In genomic region chr8:83748708-83749107, GRCm38 (mm10) we compare ENCODE assay signal across 8 mouse cellular contexts. TPM values are rescaled to one million over a fixed set of nuclear protein-coding genes. Genes with fewer than 3 reads are reported as not detected.
A peak's percentile ranks its signal among the peaks of the same experiment; 100 is the strongest.
DNase-seq lines count a peak whose midpoint lies in the region; ATAC-seq and TF ChIP-seq lines count a peak whose summit lies in the region.

No protein-coding gene starts in this region.

- TF ChIP-seq CTCF in kidney, adult 2 months (conservative IDR thresholded peaks at IDR 0.05; ENCODE audit: insufficient read depth, insufficient read length, low read depth, low read length): no peak
- no peak for TF ChIP-seq CTCF in kidney, postnatal 0 days (IDR thresholded peaks at IDR 0.05; ENCODE audit: low read depth)

- ATAC-seq in kidney, postnatal 0 days (replicated peaks; ENCODE audit: low FRiP score, low read depth): 0 out of 2 replicates have a peak, but pooled peaks have one; percentile 9
- peak; percentile 60 for ATAC-seq in megakaryocyte-erythroid progenitor cell, adult 5-6 weeks (replicated peaks; ENCODE audit: low FRiP score, low TSS enrichment, poor library complexity, severe bottlenecking)

- TF ChIP-seq POLR2A in kidney, adult 2 months (IDR thresholded peaks at IDR 0.05; ENCODE audit: low read depth, low read length): no peak

- no peak overlapping the region for H3K4me3 ChIP-seq in kidney, adult 2 months (ENCODE audit: insufficient read depth, low read depth, low read length)
- H3K4me3 ChIP-seq in kidney, postnatal 0 days (replicated peaks; ENCODE audit: low read depth, low read length): no peak overlapping the region

- 59% methylated on average over 3 of the region's 3 CpGs for WGBS in kidney, adult 2 months
- 41% methylated on average over 3 of the region's 3 CpGs for WGBS in kidney, postnatal 0 days

- H3K27me3 ChIP-seq in kidney, adult 2 months (replicated peaks; ENCODE audit: control insufficient read depth, insufficient read depth, low read length): no peaks in the 10 kb centered on the region
- H3K27me3 ChIP-seq in kidney, postnatal 0 days (ENCODE audit: insufficient read depth, low read length): no peaks in the 10 kb centered on the region

- DNase-seq in kidney, adult 2 months: peak; percentile 34
- DNase-seq in kidney, adult 18-20 months: no peak
- peak; percentile 74 for DNase-seq in gastrocnemius, postnatal 25 days
- peak; percentile 49 for DNase-seq in kidney, postnatal 0 days (ENCODE audit: low spot score)
- DNase-seq in thymus, postnatal 14 days: peak; percentile 91
- no peak for DNase-seq in frontal cortex, postnatal 36 days (ENCODE audit: low spot score in 2 of 2)
- no peak for DNase-seq in frontal cortex, postnatal 25 days (ENCODE audit: low spot score in 2 of 2)

- H3K9ac ChIP-seq in kidney, postnatal 0 days (ENCODE audit: low read depth, low read length): no peak overlapping the region

- no peak overlapping the region for H3K4me2 ChIP-seq in kidney, postnatal 0 days (ENCODE audit: low read length)

- H3K4me1 ChIP-seq in kidney, adult 2 months (ENCODE audit: control insufficient read depth, insufficient read depth, low read length): peaks cover 2% of the 10 kb centered on the region; the same call in 1 of the 2 replicates
- 0 out of 2 replicates have a peak, but pooled peaks cover 5% of the 10 kb centered on the region for H3K4me1 ChIP-seq in kidney, postnatal 0 days (replicated peaks; ENCODE audit: insufficient read depth, low read length)

- H3K9me3 ChIP-seq in kidney, postnatal 0 days (replicated peaks; ENCODE audit: low read length): no peaks in the 10 kb centered on the region

- H3K27ac ChIP-seq in kidney, adult 2 months (ENCODE audit: insufficient read depth, low read depth, low read length): no peak overlapping the region; the same call in 1 of the 2 replicates
- peak overlapping the region; percentile 71 for H3K27ac ChIP-seq in kidney, postnatal 0 days

- H3K36me3 ChIP-seq in kidney, adult 2 months (ENCODE audit: control insufficient read depth, insufficient read depth, low read length): no peaks in the 10 kb centered on the region
- H3K36me3 ChIP-seq in kidney, postnatal 0 days (ENCODE audit: insufficient read depth, low read length): no peaks in the 10 kb centered on the region

RNA-seq across cellular contexts. Expression of gene Adgre5, which starts 7.6 kb away (rescaled TPM):
- 45.1 and 46.6 TPM in 2 replicates for polyA plus RNA-seq in kidney, adult 2 months (2012; rRNA removed)
- 10 to 100 TPM; 21.7 to 26.2 TPM for total RNA-seq in gastrocnemius, postnatal 25 days (2021)
- polyA plus RNA-seq in kidney, postnatal 0 days (2015; fragmentation: Nextera tagmentation; extraction: Ambion mirVana): 37.8 and 40.8 TPM in 2 replicates
- 44.3 and 63.7 TPM in 2 replicates for total RNA-seq in megakaryocyte-erythroid progenitor cell, adult 5-6 weeks (2014; fragmentation: Nextera tagmentation)
- total RNA-seq in megakaryocyte-erythroid progenitor cell, adult 5-6 weeks (2017): 46.9 and 64.8 TPM in 2 replicates

RNA-seq across cellular contexts. Expression of gene Ddx39, which starts 33.7 kb away (rescaled TPM):
- 25.1 and 28.7 TPM in 2 replicates for polyA plus RNA-seq in kidney, adult 2 months (2012; rRNA removed)
- total RNA-seq in gastrocnemius, postnatal 25 days (2021): 10 to 100 TPM; 11.2 to 13.2 TPM
- polyA plus RNA-seq in kidney, postnatal 0 days (2015; fragmentation: Nextera tagmentation; extraction: Ambion mirVana): 110 and 128 TPM in 2 replicates
- 205 and 224 TPM in 2 replicates for total RNA-seq in megakaryocyte-erythroid progenitor cell, adult 5-6 weeks (2014; fragmentation: Nextera tagmentation)
- 154 and 213 TPM in 2 replicates for total RNA-seq in megakaryocyte-erythroid progenitor cell, adult 5-6 weeks (2017)

RNA-seq across cellular contexts. Expression of gene Pkn1, which starts 49.7 kb away (rescaled TPM):
- polyA plus RNA-seq in kidney, adult 2 months (2012; rRNA removed): 81.9 and 98.1 TPM in 2 replicates
- total RNA-seq in gastrocnemius, postnatal 25 days (2021): 10 to 100 TPM; 34.4 to 47.5 TPM
- polyA plus RNA-seq in kidney, postnatal 0 days (2015; fragmentation: Nextera tagmentation; extraction: Ambion mirVana): 31.0 and 33.2 TPM in 2 replicates
- 36.3 and 83.2 TPM in 2 replicates for total RNA-seq in megakaryocyte-erythroid progenitor cell, adult 5-6 weeks (2014; fragmentation: Nextera tagmentation)
- total RNA-seq in megakaryocyte-erythroid progenitor cell, adult 5-6 weeks (2017): 21.9 and 33.0 TPM in 2 replicates

Comparison
In these comparisons a context has a peak if more than half of its experiments do, and no peak if none do; other contexts are left out.
1. DNase-seq: peak in kidney, adult 2 months (single experiment), gastrocnemius, postnatal 25 days (single experiment), kidney, postnatal 0 days (single experiment) and thymus, postnatal 14 days (single experiment); none in kidney, adult 18-20 months (single experiment), frontal cortex, postnatal 36 days (0 of 2) and frontal cortex, postnatal 25 days (0 of 2).
2. RNA of gene Ddx39, which starts 33.7 kb away (total RNA-seq): 154 to 224 TPM in megakaryocyte-erythroid progenitor cell, adult 5-6 weeks; 11.2 to 13.2 TPM in gastrocnemius, postnatal 25 days; every median in the first group is over 10 times any median in the second.